Mouse (Mus musculus) layer of hippocampus, postnatal 14 days (tissue): Measurements from ENCODE around the gene Rere. TPM values are rescaled to one million over a fixed set of nuclear protein-coding genes. Genes with fewer than 3 reads are reported as not detected.

Source experiments
- DNase-seq, 2 experiments: peaks; one replicate each; pipeline ENCODE4 v3.0.0; 2021 to 2022; ENCODE audit warnings: low spot score in 2 of 2, mixed read lengths in 1 of 2
- total RNA-seq, 2 experiments: library from RNA; stranded (reverse); gene quantifications; 2 replicates each; pipeline ENCODE4 v1.2.3; 2021

Gene Rere
- total RNA-seq, 2 experiments from 2014 or later: 118 to 127 TPM

GRCm38 (mm10) chr4:150338906-150339650 lies 57.6 kb downstream of the Rere start:
- DNase-seq: peak; percentile 53 to 77

- no peak for DNase-seq
These were observed 59.5 kb downstream of the Rere start for GRCm38 (mm10) chr4:150340796-150341525.

GRCm38 (mm10) chr4:150344526-150344925 lies 63.1 kb downstream of the Rere start:
- no peak for DNase-seq

GRCm38 (mm10) chr4:150346651-150347386 lies 65.4 kb downstream of the Rere start:
- peak in 1 of 2 experiments; percentile 61 for DNase-seq

- DNase-seq: peak in 1 of 2 experiments; percentile 37
These were observed 65.9 kb downstream of the Rere start for GRCm38 (mm10) chr4:150347387-150347672.

GRCm38 (mm10) chr4:150349680-150350101 lies 68.2 kb downstream of the Rere start:
- DNase-seq: no peak

GRCm38 (mm10) chr4:150351419-150352075 lies 70.1 kb downstream of the Rere start:
- DNase-seq: no peak

GRCm38 (mm10) chr4:150352736-150353135 lies 71.3 kb downstream of the Rere start:
- DNase-seq: no peak

GRCm38 (mm10) chr4:150353376-150353900 lies 72.0 kb downstream of the Rere start:
- DNase-seq: no peak

- no peak for DNase-seq
These were observed 74.4 kb downstream of the Rere start for GRCm38 (mm10) chr4:150355801-150356200.

- DNase-seq: no peak
These were observed 80.7 kb downstream of the Rere start for GRCm38 (mm10) chr4:150361986-150362691.

GRCm38 (mm10) chr4:150362858-150363257 lies 81.4 kb downstream of the Rere start:
- DNase-seq: no peak

GRCm38 (mm10) chr4:150364786-150365185 lies 83.3 kb downstream of the Rere start:
- DNase-seq: no peak

- DNase-seq: no peak
These were observed 85.2 kb downstream of the Rere start for GRCm38 (mm10) chr4:150366510-150367208.

GRCm38 (mm10) chr4:150371580-150372380 lies 90.3 kb downstream of the Rere start:
- DNase-seq: peak; percentile 59

- DNase-seq: no peak
These were observed 91.2 kb downstream of the Rere start for GRCm38 (mm10) chr4:150372631-150373041.

- DNase-seq: peak in 1 of 2 experiments; percentile 22
These were observed 92.0 kb downstream of the Rere start for GRCm38 (mm10) chr4:150373111-150374109.
